Mouse (Mus musculus) forebrain, embryonic 11.5 days (tissue): Measurements from ENCODE around the gene Prl7b1. TPM values are rescaled to one million over a fixed set of nuclear protein-coding genes. Genes with fewer than 3 reads are reported as not detected.

ENCODE experiments used
- ATAC-seq: fragments of 200-750 bp; cut with Nextera tagmentation; replicated peaks from 2 replicates; pipeline ENCODE4 v1.8.0; 2017; ENCODE audit warnings: moderate TSS enrichment; ENCODE audit not compliant: low FRiP score
- DNase-seq: peaks from one replicate; pipeline ENCODE4 v3.0.0-alpha.2; 2017; ENCODE audit warnings: low spot score
- H3K27ac ChIP-seq: fragments of 300-500 bp; sonication (generic); 2 replicates; pipeline ENCODE4 v1.5.1; 2014; ENCODE audit warnings: low read depth, low read length
- H3K27me3 ChIP-seq: fragments of 300-500 bp; sonication (generic); 2 replicates; pipeline ENCODE4 v1.6.1; 2014; ENCODE audit warnings: mild to moderate bottlenecking, low read length, mixed read lengths; ENCODE audit not compliant: control insufficient read depth, insufficient read depth
- H3K36me3 ChIP-seq: fragments of 300-500 bp; sonication (generic); 2 replicates; pipeline ENCODE4 v1.6.1; 2014; ENCODE audit warnings: mild to moderate bottlenecking, low read length, moderate library complexity, mixed read lengths; ENCODE audit not compliant: control insufficient read depth, insufficient read depth
- H3K4me1 ChIP-seq: fragments of 300-500 bp; sonication (generic); replicated peaks from 2 replicates; pipeline ENCODE4 v1.6.1; 2014; ENCODE audit warnings: low read length, mixed read lengths; ENCODE audit not compliant: control insufficient read depth, insufficient read depth
- H3K4me2 ChIP-seq: fragments of 300-500 bp; sonication (generic); 2 replicates; pipeline ENCODE4 v1.6.1; 2014; ENCODE audit warnings: low read depth, mild to moderate bottlenecking, low read length, moderate library complexity, mixed read lengths; ENCODE audit not compliant: severe bottlenecking
- H3K4me3 ChIP-seq: fragments of 300-500 bp; sonication (generic); 2 replicates; pipeline ENCODE4 v1.5.1; 2014; ENCODE audit warnings: low read depth, low read length
- H3K9ac ChIP-seq: fragments of 300-500 bp; sonication (generic); 2 replicates; pipeline ENCODE4 v1.6.1; 2014; ENCODE audit warnings: low read length
- H3K9me3 ChIP-seq: fragments of 300-500 bp; sonication (generic); 2 replicates; pipeline ENCODE4 v1.6.1; 2016; ENCODE audit warnings: low read length, mixed read lengths; ENCODE audit not compliant: control insufficient read depth
- WGBS: fragments of 180-500 bp; shearing (Covaris S2); extraction: QIAGEN DNeasy Blood & Tissue Kit; methylation state at CpG from one replicate; pipeline ENCODE4 v1.1.7; 2014; 5-methylcytosine and 5-hydroxymethylcytosine counted together
- polyA plus RNA-seq: library from polyadenylated mRNA; unstranded; fragments of >200 nt; fragmentation: Nextera tagmentation; extraction: Ambion mirVana; gene quantifications from 2 replicates; pipeline ENCODE4 v1.2.1, GENCODE M21; 2014

The Prl7b1 gene
- not detected in 2 replicates for polyA plus RNA-seq

- Histone ChIP-seq H3K27me3 (no peaks in the 10 kb centered on the region), H3K36me3 (no peaks in the 10 kb centered on the region), H3K9ac (no peak within 1 kb of the TSS), H3K27ac (no peak within 1 kb of the TSS), H3K9me3 (no peaks in the 10 kb centered on the region), H3K4me2 (no peak within 1 kb of the TSS), H3K4me1 (no peaks in the 10 kb centered on the region), H3K4me3 (no peak within 1 kb of the TSS)
- WGBS: 76% methylated on average over 4 of the region's 4 CpGs
- DNase-seq (no peak), ATAC-seq (no peak)
These were observed at the start of gene Prl7b1 for GRCm38 (mm10) chr13:27610482-27610881. Gene Prl7b1, minus strand, starts transcription at chr13:27610582.

GRCm38 (mm10) chr13:27642393-27642792 is 32.0 kb upstream of the Prl7b1 start, which contains the start of gene Prl7a1:
Gene Prl7a1, minus strand, starts transcription at chr13:27642493.
- Histone ChIP-seq H3K9ac (no peak within 1 kb of the TSS), H3K4me2 (no peak within 1 kb of the TSS), H3K27me3 (no peaks in the 10 kb centered on the region), H3K4me3 (no peak within 1 kb of the TSS), H3K27ac (no peak within 1 kb of the TSS), H3K4me1 (no peaks in the 10 kb centered on the region), H3K36me3 (no peaks in the 10 kb centered on the region), H3K9me3 (no peaks in the 10 kb centered on the region)
- WGBS: 94% methylated on average over 3 of the region's 3 CpGs
- DNase-seq: no peak
- no peak for ATAC-seq

GRCm38 (mm10) chr13:27582071-27582470 is 28.3 kb downstream of the Prl7b1 start, which contains the start of gene Prl8a1:
Gene Prl8a1, minus strand, starts transcription at chr13:27582171.
- ATAC-seq: no peak
- WGBS: 84% methylated on average over 2 of the region's 2 CpGs

GRCm38 (mm10) chr13:27564506-27564905 is 45.9 kb downstream of the Prl7b1 start, which contains the start of gene Prl8a9:
Gene Prl8a9, minus strand, starts transcription at chr13:27564606.
- Histone ChIP-seq H3K4me3 (no peak within 1 kb of the TSS), H3K27ac (no peak within 1 kb of the TSS), H3K9me3 (no peaks in the 10 kb centered on the region), H3K4me2 (no peak within 1 kb of the TSS), H3K27me3 (no peaks in the 10 kb centered on the region), H3K36me3 (no peaks in the 10 kb centered on the region), H3K4me1 (no peaks in the 10 kb centered on the region), H3K9ac (no peak within 1 kb of the TSS)
- 72% methylated on average over 2 of the region's 2 CpGs for WGBS
- DNase-seq: no peak
- ATAC-seq: no peak

More at GRCm38 (mm10) chr13:27582071-27582470, 28.3 kb downstream of the Prl7b1 start, which contains the start of gene Prl8a1:
- Histone ChIP-seq H3K27me3 (no peaks in the 10 kb centered on the region), H3K4me2 (no peak within 1 kb of the TSS), H3K36me3 (no peaks in the 10 kb centered on the region), H3K27ac (no peak within 1 kb of the TSS), H3K4me1 (no peaks in the 10 kb centered on the region), H3K9me3 (no peaks in the 10 kb centered on the region), H3K9ac (no peak within 1 kb of the TSS), H3K4me3 (no peak within 1 kb of the TSS)
- no peak for DNase-seq

- no peak for DNase-seq
These were observed 57.0 kb downstream of the Prl7b1 start for GRCm38 (mm10) chr13:27553336-27553735.

More at GRCm38 (mm10) chr13:27553336-27553735, 57.0 kb downstream of the Prl7b1 start:
- no peaks in the 10 kb centered on the region for H3K4me1 ChIP-seq
- no peaks in the 10 kb centered on the region for H3K27me3 ChIP-seq
- H3K9ac ChIP-seq: no peak overlapping the region
- no peaks in the 10 kb centered on the region for H3K9me3 ChIP-seq
- H3K36me3 ChIP-seq: no peaks in the 10 kb centered on the region
- H3K4me3 ChIP-seq: no peak overlapping the region
- no peak overlapping the region for H3K4me2 ChIP-seq
- H3K27ac ChIP-seq: no peak overlapping the region
- ATAC-seq: no peak

Other genes starting within 250 kb of the Prl7b1 start
- gene Prl2b1, start 219.7 kb downstream of the Prl7b1 start, polyA plus RNA-seq: not detected in 2 replicates
- not detected in 2 replicates for gene Prl8a6, start 171.9 kb downstream of the Prl7b1 start, polyA plus RNA-seq
- not detected in 2 replicates for gene Prl8a8, start 97.4 kb downstream of the Prl7b1 start, polyA plus RNA-seq
- gene Prl8a9, start 46.0 kb downstream of the Prl7b1 start, polyA plus RNA-seq: not detected in 2 replicates
- not detected in 2 replicates for gene Prl8a1, start 28.4 kb downstream of the Prl7b1 start, polyA plus RNA-seq
- not detected in 2 replicates for gene Prl7a1, start 31.9 kb upstream of the Prl7b1 start, polyA plus RNA-seq
- gene Prl7a2, start 57.5 kb upstream of the Prl7b1 start, polyA plus RNA-seq: not detected in 2 replicates
- gene Prl7d1, start 106.2 kb upstream of the Prl7b1 start, polyA plus RNA-seq: not detected in 2 replicates
- gene Prl7c1, start 170.2 kb upstream of the Prl7b1 start, polyA plus RNA-seq: not detected in 2 replicates
- not detected in 2 replicates for gene Prl2a1, start 191.1 kb upstream of the Prl7b1 start, polyA plus RNA-seq
- not detected in 2 replicates for gene Prl2c1, start 238.8 kb upstream of the Prl7b1 start, polyA plus RNA-seq